Mouse (Mus musculus): ENCODE measurements at regions not wholly inside any gene's neighbourhood (a gene's known extent, or its start where the extent isn't known, plus 50 kb on each side); places are given as distances from the start of the nearest gene placed in this dataset.
A peak's percentile ranks its signal among the peaks of the same experiment; 100 is the strongest.
"Not testable (repeated sequence)": the region's sequence is repeated elsewhere in the genome, so short reads cannot be mapped to it uniquely, and the experiment has no call there.

DNA sequence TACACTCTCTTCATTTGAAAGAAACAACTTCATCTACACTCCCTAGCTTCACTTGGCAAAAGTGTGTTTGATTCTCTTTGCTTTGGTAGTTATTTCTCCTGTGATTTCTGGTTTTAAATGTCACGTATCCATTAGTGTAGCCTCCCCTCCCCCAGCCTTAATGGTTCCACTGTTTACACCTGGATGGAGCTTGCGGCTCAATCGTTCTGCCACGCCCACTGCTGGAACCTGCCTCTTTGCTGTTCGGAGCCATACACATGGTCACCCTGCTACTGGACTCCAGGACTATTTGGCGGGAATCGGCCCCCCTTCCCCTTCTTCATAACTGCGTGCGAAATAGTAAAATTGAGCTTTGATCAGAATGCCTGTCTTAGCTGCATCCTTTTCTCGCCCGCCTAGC, 139.2 kb upstream of the Unc93a2 start:
- 95% methylated on average over 11 of the region's 11 CpGs for WGBS

DNA sequence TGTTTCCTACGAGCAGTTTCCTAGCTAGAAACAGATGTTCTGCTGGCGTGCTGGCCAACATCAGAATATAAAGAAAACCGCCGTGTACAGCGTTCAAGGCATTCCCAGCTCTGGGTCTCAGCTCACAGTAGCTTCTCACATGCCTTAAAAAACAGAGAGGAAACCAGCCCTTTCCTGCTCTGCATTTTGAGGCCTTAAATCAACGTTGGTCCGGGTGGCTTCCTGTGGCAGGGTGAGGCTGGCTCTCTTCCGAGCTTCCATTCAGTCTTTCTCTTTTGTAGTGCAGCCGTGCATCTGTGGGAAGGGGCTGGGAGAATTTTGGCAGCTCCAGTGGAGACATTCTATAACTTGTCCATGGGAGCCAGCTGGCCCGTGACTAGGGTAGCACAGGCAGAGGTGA, 135.9 kb upstream of the Unc93a2 start:
- H3K9ac ChIP-seq (replicated peaks; ENCODE audit: low read length): no peak overlapping the region
- no peaks in the 10 kb centered on the region for H3K9me3 ChIP-seq (ENCODE audit: control insufficient read depth, low read length)
- H3K4me2 ChIP-seq (ENCODE audit: low read length): no peak overlapping the region
- H3K4me3 ChIP-seq (replicated peaks; ENCODE audit: low read depth, low read length): no peak overlapping the region
- no peaks in the 10 kb centered on the region for H3K27me3 ChIP-seq (ENCODE audit: control insufficient read depth, insufficient read depth, low read length)
- ATAC-seq (ENCODE audit: low FRiP score, low TSS enrichment) (no peak), DNase-seq (peak; percentile 11)
- no peak overlapping the region for H3K27ac ChIP-seq (replicated peaks; ENCODE audit: low read depth, low read length)
- no peaks in the 10 kb centered on the region for H3K36me3 ChIP-seq (ENCODE audit: control insufficient read depth, insufficient read depth, low read length)
- H3K4me1 ChIP-seq (ENCODE audit: control insufficient read depth, insufficient read depth, low read length): no peaks in the 10 kb centered on the region
- 73% methylated on average over 10 of the region's 10 CpGs for WGBS

More for the DNA sequence above, 139.2 kb upstream of the Unc93a2 start:
- not testable (repeated sequence) for H3K27me3 ChIP-seq (ENCODE audit: control insufficient read depth, insufficient read depth, low read length); DNase-seq; H3K4me3 ChIP-seq (replicated peaks; ENCODE audit: low read depth, low read length); H3K4me1 ChIP-seq (ENCODE audit: control insufficient read depth, insufficient read depth, low read length); H3K9me3 ChIP-seq (ENCODE audit: control insufficient read depth, low read length); H3K27ac ChIP-seq (replicated peaks; ENCODE audit: low read depth, low read length); H3K9ac ChIP-seq (replicated peaks; ENCODE audit: low read length); H3K36me3 ChIP-seq (ENCODE audit: control insufficient read depth, insufficient read depth, low read length); H3K4me2 ChIP-seq (ENCODE audit: low read length); ATAC-seq (ENCODE audit: low FRiP score, low TSS enrichment)
